ENCODE assay signal across 18 mouse cellular contexts in the genomic region with DNA sequence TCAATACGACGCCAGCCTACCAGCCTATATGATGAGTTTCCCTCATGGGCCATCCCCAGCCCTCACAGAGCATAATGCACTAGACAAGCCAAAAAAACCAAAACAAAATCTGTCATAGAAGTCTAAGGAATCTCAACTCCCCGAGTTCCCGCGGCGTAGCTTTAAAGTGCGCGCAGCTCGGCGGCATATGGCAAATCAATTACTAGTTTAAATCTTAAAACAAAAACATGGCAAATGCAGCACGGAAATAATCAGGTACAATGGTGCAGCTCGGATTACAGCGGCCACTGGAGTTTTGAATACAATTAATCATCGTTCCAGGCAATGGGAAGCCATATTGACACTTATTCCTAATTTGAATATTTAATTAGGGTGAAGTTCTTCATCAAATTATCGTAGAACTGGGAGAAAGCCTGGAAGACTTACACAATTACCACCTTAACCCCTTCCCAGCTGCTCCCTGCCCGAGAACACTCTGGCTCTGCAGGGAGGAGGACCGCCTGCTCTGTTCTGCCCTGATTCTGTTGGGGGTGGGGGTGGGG.
DNase-seq lines count a peak whose midpoint lies in the region; ATAC-seq and TF ChIP-seq lines count a peak whose summit lies in the region.
"Had no signal": no experiment of that assay in that cellular context is flagged by ENCODE, and none has a peak within 500 bp of the region (broad histone marks: within the 10 kb centered on the region; RNA-seq: fewer than 3 reads in every experiment).

No protein-coding gene starts in this region.

- peak overlapping the region; percentile 52 for H3K27ac ChIP-seq in midbrain, embryonic 12.5 days (replicated peaks)
- no peak overlapping the region for H3K27ac ChIP-seq in midbrain, postnatal 0 days (ENCODE audit: low read depth, low read length)
- peak overlapping the region; percentile 82 for H3K27ac ChIP-seq in forebrain, embryonic 12.5 days
- H3K27ac ChIP-seq in limb, embryonic 10.5 days = peak overlapping the region; percentile 81
- peak overlapping the region; percentile 34; the same call in 1 of the 2 replicates for H3K27ac ChIP-seq in neural tube, embryonic 13.5 days (replicated peaks)
- H3K27ac ChIP-seq: macrophage had no signal

- DNase-seq in midbrain, postnatal 0 days (ENCODE audit: low spot score) = no peak
- no peak for DNase-seq in limb, embryonic 10.5 days (ENCODE audit: low spot score)
- DNase-seq in adipocyte (ENCODE audit: low spot score) = no peak
- DNase-seq: adrenal gland, adult 2 months; cerebellum, adult 18-20 months; heart, postnatal 4 days; kidney, adult 11 months; kidney, postnatal 14 days; left cerebral cortex, postnatal 4 days; lung, adult 2 months had no signal

- H3K27me3 ChIP-seq in midbrain, embryonic 12.5 days = no peaks in the 10 kb centered on the region
- no peaks in the 10 kb centered on the region for H3K27me3 ChIP-seq in midbrain, postnatal 0 days (ENCODE audit: insufficient read depth, low read length)
- H3K27me3 ChIP-seq in forebrain, embryonic 12.5 days = peaks cover 41% of the 10 kb centered on the region
- H3K27me3 ChIP-seq in limb, embryonic 10.5 days (ENCODE audit: low read depth, poor library complexity, severe bottlenecking) = no peaks in the 10 kb centered on the region
- H3K27me3 ChIP-seq in neural tube, embryonic 13.5 days = no peaks in the 10 kb centered on the region

- ATAC-seq in midbrain, embryonic 12.5 days (ENCODE audit: low FRiP score, low read depth) = no peak
- ATAC-seq in midbrain, postnatal 0 days (ENCODE audit: low FRiP score) = no peak
- peak; percentile 54 for ATAC-seq in forebrain, embryonic 12.5 days (ENCODE audit: low FRiP score)
- no peak for ATAC-seq in neural tube, embryonic 13.5 days (ENCODE audit: low read depth)
- no peak for ATAC-seq in megakaryocyte progenitor cell, adult 5-6 weeks (replicated peaks; ENCODE audit: poor library complexity)

- no peaks in the 10 kb centered on the region for H3K9me3 ChIP-seq in midbrain, embryonic 12.5 days
- H3K9me3 ChIP-seq in midbrain, postnatal 0 days (ENCODE audit: low read length) = no peaks in the 10 kb centered on the region
- H3K9me3 ChIP-seq in forebrain, embryonic 12.5 days = no peaks in the 10 kb centered on the region
- no peaks in the 10 kb centered on the region for H3K9me3 ChIP-seq in limb, embryonic 10.5 days (replicated peaks)
- no peaks in the 10 kb centered on the region for H3K9me3 ChIP-seq in neural tube, embryonic 13.5 days
- H3K9me3 ChIP-seq: heart, embryonic 12.5 days had no signal

- H3K4me3 ChIP-seq in midbrain, embryonic 12.5 days = no peak overlapping the region
- H3K4me3 ChIP-seq in midbrain, postnatal 0 days (ENCODE audit: low read depth, low read length) = no peak overlapping the region
- H3K4me3 ChIP-seq in forebrain, embryonic 12.5 days (replicated peaks) = no peak overlapping the region
- H3K4me3 ChIP-seq in limb, embryonic 10.5 days = no peak overlapping the region; the same call in 1 of the 2 replicates
- H3K4me3 ChIP-seq in neural tube, embryonic 13.5 days = no peak overlapping the region
- H3K4me3 ChIP-seq: erythroblast, embryonic 14.5 days; heart, embryonic 12.5 days; myocyte had no signal

- peaks cover 67% of the 10 kb centered on the region for H3K4me1 ChIP-seq in midbrain, embryonic 12.5 days
- peaks cover 8% of the 10 kb centered on the region; the same call in 1 of the 2 replicates for H3K4me1 ChIP-seq in midbrain, postnatal 0 days (ENCODE audit: insufficient read depth, low read length)
- peaks cover 69% of the 10 kb centered on the region for H3K4me1 ChIP-seq in forebrain, embryonic 12.5 days
- peaks cover 78% of the 10 kb centered on the region for H3K4me1 ChIP-seq in limb, embryonic 10.5 days
- H3K4me1 ChIP-seq in neural tube, embryonic 13.5 days (replicated peaks) = peaks cover 83% of the 10 kb centered on the region

- no peak for TF ChIP-seq CTCF in midbrain, postnatal 0 days (IDR thresholded peaks at IDR 0.05)

- no peak overlapping the region for H3K4me2 ChIP-seq in midbrain, embryonic 12.5 days (replicated peaks)
- H3K4me2 ChIP-seq in midbrain, postnatal 0 days (ENCODE audit: low read depth, low read length, poor library complexity, severe bottlenecking) = no peak overlapping the region
- H3K4me2 ChIP-seq in forebrain, embryonic 12.5 days = no peak overlapping the region
- H3K4me2 ChIP-seq in neural tube, embryonic 13.5 days = no peak overlapping the region
- H3K4me2 ChIP-seq: heart, embryonic 12.5 days had no signal

- 70% methylated on average over 17 of the region's 17 CpGs for WGBS in midbrain, embryonic 12.5 days
- 64% methylated on average over 17 of the region's 17 CpGs for WGBS in midbrain, postnatal 0 days
- WGBS in forebrain, embryonic 12.5 days = 55% methylated on average over 17 of the region's 17 CpGs
- 75% methylated on average over 17 of the region's 17 CpGs for WGBS in limb, embryonic 10.5 days
- WGBS in neural tube, embryonic 13.5 days = 50% methylated on average over 17 of the region's 17 CpGs

- H3K9ac ChIP-seq in midbrain, embryonic 12.5 days (replicated peaks) = no peak overlapping the region
- H3K9ac ChIP-seq in midbrain, postnatal 0 days (replicated peaks; ENCODE audit: low read length, poor library complexity, severe bottlenecking) = no peak overlapping the region
- H3K9ac ChIP-seq in forebrain, embryonic 12.5 days = no peak overlapping the region
- no peak overlapping the region for H3K9ac ChIP-seq in neural tube, embryonic 13.5 days
- H3K9ac ChIP-seq: heart, embryonic 12.5 days had no signal

- H3K36me3 ChIP-seq in midbrain, embryonic 12.5 days = no peaks in the 10 kb centered on the region
- no peaks in the 10 kb centered on the region; the same call in 1 of the 2 replicates for H3K36me3 ChIP-seq in midbrain, postnatal 0 days (ENCODE audit: insufficient read depth, low read length)
- H3K36me3 ChIP-seq in forebrain, embryonic 12.5 days (replicated peaks) = peaks cover 6% of the 10 kb centered on the region; the same call in 1 of the 2 replicates
- no peaks in the 10 kb centered on the region for H3K36me3 ChIP-seq in limb, embryonic 10.5 days
- H3K36me3 ChIP-seq in neural tube, embryonic 13.5 days = 0 out of 2 replicates have a peak, but pooled peaks cover 1% of the 10 kb centered on the region
- H3K36me3 ChIP-seq: heart, embryonic 12.5 days had no signal
